Mouse (Mus musculus): ENCODE measurements around the gene Fndc11.

Gene Fndc11

DNA sequence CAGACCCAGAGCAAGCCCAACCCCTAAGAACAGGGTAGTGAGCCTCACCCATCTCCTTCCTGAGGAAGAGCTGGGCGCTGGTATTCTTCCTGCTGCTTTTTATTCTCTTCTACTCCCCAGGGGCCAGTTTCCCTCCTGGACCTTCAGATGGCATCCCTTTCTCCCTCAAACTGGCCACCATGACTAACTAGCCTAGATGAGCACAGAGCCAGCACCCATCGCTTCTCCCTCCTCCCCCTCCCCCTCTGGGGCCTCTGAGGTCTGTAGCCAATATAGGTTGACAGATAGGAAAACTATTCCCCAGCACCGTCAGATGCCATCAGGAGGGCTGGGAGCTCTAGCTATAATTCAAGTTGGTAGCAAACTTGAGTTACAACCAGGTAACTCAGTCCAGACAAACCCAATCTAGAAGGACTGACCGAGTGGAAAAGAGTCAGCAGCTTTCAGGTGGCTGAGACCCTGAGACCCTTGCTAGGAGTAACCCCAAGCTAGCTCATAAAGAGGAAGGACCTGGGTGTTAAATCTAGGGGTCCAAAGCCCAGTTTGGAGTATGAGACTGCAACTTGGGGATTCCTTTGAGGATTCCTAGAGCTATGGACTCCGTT lies 830 bp upstream of the Fndc11 start:
- DNase-seq (ENCODE audit: extremely low read depth, low read depth) = no peak

GRCm38 (mm10) chr2:181220361-181220760 lies 548 bp downstream of the Fndc11 start:
- no peak for DNase-seq (ENCODE audit: extremely low read depth, low read depth)

DNA sequence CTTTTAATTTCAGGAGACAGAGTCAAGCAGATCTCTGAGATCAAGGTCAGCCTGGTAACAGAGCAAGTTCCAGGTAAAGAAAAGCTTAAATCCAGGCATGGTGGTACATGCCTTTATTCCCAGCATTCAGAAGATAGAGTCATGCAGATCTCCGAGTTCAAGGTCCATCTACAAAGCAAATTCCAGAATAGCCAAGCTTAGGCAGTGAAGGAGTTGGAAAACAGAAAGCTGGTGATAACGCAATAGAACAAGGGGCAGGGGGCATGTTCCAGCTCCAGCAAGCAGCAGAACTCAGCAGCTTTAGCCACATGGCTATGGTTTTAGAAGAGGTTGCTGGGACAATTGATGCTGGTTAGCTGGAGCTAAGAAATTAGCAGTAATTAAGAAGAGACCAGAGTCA lies 5.2 kb downstream of the Fndc11 start:
- no peak for DNase-seq (ENCODE audit: extremely low read depth, low read depth)

DNA sequence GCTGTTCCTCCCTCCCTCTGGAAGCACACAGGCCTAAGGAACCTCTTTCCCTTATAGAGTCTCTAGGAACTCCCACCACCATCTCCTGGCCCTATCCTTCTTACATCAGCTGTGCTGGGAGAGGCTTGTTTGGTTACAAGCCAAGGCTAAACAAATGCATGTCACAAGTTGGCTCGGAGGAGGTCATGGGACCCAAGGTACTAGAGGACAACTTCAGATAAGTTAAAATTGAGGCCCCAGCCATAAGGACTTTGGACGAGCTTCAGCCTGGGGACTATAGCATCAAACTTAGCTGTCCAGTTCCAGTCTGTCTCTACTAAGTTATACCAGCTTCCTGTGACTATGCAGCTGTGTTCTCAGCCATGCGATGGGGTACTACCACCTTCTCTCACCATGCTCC lies 7.3 kb downstream of the Fndc11 start:
- DNase-seq (ENCODE audit: extremely low read depth, low read depth) = no peak

- DNase-seq (ENCODE audit: extremely low read depth, low read depth) = no peak
These were observed 8.5 kb downstream of the Fndc11 start for GRCm38 (mm10) chr2:181228335-181228734.

DNA sequence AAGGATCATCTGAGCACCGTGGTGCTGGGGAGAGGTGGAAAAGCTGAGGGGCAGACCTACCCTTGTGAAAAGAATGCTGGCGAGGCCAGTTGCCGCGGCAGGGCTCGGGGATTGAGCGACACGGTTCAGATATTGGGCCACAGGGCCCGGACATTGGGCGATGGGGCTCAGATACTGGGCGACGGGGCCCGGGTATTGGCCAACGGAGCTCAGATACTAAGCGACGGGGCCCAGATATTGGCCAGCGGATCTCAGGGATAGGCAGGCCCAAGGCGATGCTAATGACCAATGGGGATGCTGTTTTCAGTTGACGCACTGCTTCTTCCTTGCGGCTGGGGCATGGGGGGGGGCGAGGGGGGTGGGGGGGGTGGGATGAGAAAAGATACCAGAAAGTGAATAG lies 11.4 kb downstream of the Fndc11 start:
- DNase-seq (ENCODE audit: extremely low read depth, low read depth) = no peak

DNA sequence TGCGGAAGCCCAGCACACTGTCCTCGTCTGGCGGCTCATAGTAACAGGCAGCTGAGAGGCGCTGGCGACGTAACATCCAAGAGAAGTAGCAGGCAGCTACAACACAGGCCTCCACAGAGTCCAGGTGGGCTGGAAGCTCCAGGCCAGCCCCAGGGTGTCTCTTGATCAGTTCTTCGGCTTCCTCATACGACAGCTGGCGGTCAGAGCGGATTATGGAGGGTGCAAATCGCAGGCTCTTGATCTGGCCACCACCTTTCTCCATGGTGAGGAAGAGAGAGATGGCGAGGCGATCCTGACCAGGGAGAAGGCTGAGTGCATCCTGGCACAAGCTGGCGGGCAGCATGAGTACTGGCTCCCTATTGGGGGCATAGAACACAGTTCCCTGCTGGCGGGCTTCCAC lies 13.6 kb downstream of the Fndc11 start:
- no peak for DNase-seq (ENCODE audit: extremely low read depth, low read depth)

GRCm38 (mm10) chr2:181234680-181235079 lies 14.9 kb downstream of the Fndc11 start:
- no peak for DNase-seq (ENCODE audit: extremely low read depth, low read depth)

GRCm38 (mm10) chr2:181235681-181236566 lies 16.1 kb downstream of the Fndc11 start:
- DNase-seq (ENCODE audit: extremely low read depth, low read depth) = no peak

DNA sequence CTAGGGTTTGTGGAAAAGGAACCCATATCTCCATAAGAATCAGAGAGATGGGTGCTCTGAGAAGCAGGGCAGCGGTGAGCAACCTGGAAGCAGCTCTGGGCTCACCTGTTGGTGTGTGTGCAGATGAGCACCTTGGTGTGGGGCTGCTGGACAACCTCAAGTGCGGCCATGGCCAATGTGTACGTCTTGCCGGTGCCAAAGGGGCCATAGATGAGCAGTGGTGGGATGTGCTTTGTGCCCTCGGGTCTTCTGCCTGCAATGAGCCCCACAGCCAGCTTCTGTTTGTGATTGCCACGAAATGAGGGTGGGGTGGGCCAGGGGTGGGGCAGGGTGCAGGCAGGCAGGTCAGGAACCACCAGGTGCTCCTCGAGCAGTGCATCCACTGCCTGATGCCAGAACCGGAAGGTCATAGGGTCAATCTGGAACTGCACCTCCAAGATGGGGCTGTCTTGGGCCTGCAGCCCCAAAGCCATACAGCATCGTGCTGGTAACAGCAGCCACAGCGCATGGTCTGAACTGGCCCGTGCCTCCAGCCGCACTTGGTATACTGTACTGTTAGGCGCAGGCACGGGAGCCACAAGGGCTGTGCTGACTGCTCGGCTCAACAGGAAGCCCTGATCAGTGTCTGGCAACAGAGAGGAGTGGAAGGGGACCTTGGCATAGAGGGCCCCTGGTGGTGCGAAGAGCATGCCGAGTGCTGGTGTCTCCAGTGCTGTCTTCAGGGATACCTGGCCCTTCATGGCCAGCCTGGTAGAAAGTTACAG lies 17.6 kb downstream of the Fndc11 start:
- DNase-seq (ENCODE audit: extremely low read depth, low read depth) = no peak

DNA sequence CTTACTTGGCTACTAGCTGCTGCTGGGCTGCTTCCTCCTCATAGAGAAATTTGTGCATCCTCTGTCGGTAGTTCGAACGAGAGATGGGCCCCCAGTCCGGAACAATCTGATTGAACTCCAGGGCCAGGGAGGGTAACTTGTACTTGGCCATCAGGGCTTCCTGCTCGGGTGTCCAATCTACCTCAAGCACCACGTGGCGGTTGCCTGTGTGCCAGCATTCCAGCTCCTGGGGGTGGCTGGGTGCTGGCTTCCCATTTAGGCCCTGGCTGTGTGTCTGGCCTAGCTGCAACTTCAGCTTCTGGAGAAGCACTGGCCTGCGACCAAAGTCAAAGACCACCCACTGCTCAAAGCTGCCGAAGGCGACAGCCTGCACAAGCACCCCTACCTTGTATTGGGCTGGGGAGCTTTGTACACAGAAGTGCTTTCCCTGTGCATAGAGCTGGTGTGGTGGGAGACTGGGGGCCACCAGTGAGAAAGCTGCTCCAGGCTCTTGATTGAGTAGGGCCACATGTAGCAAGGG lies 18.3 kb downstream of the Fndc11 start:
- DNase-seq (ENCODE audit: extremely low read depth, low read depth) = no peak

- DNase-seq (ENCODE audit: extremely low read depth, low read depth) = no peak
These were observed 19.0 kb downstream of the Fndc11 start for GRCm38 (mm10) chr2:181238861-181239260.

DNA sequence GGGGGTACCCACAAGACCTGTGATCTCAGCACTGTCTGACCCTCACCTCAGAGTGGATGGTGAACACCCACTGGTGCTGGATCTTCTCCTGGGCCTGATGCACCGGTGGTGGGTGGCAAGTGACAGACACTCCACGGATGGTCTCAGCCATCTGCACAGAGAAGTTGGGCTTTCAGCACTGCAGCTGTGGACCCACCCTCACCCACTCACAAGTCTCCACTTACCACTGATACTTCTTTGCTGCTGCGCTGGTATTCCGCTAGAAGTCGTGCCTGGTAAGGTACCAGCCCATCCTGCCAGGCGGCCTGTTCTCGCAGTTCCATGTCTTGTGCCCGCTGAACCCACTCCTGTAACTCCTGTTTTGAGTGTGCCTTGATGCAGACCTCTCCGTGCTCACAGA lies 19.4 kb downstream of the Fndc11 start:
- no peak for DNase-seq (ENCODE audit: extremely low read depth, low read depth)

- no peak for DNase-seq (ENCODE audit: extremely low read depth, low read depth)
These were observed 21.1 kb downstream of the Fndc11 start for GRCm38 (mm10) chr2:181240806-181241440.

DNA sequence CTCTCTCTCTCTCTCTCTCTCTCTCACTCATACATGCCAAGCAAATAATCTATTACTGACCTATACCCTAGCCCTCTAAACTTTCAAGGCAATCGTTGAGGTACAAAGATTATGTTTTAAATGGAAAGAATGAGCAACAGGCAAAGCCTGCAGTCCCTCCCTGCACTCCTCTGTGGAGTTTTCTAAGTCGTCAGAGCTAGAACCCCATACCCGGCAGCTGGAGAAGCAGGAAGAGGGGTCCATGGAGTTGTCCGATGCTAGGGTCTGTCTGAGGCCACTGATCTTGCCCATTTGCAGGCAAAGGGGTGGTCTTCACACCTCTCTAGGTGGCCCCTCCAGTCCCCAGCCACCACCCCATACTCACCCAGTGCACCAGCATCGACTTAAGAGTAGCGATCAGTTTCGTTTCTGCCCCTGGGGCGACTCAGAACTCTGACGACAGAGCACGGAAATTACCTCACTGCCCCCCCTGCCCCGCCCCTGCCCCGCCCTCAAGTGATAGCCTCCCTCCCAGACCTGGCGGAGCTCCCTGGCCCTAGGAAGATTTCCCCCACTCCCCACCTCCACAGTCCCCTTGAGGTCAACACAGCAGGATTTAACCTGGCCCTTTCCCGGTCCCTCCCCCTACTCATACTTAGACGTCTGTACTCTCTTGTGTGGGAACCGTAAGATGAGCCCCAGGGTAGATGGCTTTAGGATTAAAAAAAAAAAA lies 21.9 kb downstream of the Fndc11 start, which contains the start of gene Helz2:
TSS of gene Helz2 (minus strand) at position 426 of the 712 bp plus-strand sequence.
- peak; percentile 45 for DNase-seq (ENCODE audit: extremely low read depth, low read depth)

- DNase-seq (ENCODE audit: extremely low read depth, low read depth) = no peak
These were observed 22.5 kb downstream of the Fndc11 start for GRCm38 (mm10) chr2:181242314-181242665.

DNA sequence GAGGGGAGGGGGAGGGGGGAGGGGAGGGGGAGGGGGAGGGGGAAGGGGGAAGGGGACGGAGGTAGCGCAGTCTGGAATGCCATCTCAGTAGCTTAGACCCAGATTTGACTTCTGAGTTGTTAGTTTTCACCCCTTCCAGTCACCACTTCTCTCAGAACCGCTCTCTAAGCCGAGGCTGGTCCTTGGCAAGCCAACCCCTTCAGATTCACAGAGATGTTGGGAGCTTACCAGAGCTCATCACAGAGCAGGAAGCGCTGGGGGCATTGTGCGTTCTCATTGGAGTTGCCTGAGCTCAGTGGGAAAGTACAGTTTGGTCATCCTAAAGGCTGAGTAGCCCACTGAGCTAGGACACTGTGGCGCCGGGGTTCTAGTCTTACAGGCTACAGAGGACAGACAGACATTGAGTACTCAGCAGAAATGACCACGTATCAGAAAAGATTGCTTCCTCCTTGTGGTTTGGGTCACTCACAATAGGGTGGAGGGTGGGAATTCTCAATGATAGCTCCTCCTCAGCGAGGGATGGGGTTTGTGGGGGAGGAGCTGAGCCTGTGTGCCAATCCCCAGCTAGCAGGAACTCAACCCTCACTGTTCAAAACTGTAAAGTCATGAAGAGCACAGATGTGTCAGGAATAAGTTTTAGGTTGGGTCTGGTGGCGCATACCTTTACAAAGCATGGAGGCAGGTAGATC lies 24.0 kb downstream of the Fndc11 start:
- DNase-seq (ENCODE audit: extremely low read depth, low read depth) = peak; percentile 81

DNA sequence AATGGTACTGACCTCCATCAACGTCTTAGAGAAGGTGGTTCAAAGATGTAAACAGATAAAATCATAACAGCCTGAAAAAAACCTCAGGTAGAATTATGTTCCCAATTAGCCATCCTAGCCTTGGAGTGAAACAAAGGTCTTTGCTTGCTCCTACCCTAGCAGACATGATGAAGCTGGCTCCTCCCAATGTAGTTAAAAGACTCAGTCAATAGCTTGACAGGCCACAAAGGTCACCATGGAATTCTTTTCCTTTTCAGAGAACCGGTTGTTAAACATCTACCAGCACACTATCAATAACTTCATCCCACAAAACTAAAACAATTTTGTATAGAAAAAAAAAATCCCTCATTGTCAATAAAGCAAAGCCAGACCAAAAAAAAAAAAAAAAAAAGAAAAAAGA lies 25.2 kb downstream of the Fndc11 start:
- DNase-seq (ENCODE audit: extremely low read depth, low read depth) = no peak

GRCm38 (mm10) chr2:181249217-181249616 lies 29.4 kb downstream of the Fndc11 start:
- no peak for DNase-seq (ENCODE audit: extremely low read depth, low read depth)

DNA sequence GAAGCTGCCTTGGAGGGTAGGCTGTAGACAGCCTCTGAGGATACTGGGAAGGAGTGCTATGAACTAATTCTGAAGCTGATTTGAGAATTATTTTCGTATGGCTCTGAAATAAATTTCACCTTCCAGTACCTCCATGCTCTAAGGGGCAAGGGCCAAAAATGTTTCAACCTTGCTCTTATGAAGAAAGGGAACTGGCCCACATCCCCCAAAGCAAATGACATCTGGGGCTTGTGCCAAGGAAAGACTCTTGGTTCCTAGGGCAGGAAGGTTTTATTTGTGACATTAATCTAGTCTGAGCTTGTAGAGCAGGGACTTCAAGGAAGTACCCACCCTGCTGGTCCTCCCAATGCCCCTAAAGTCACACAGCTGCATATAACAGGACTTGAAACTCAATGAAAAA lies 32.0 kb downstream of the Fndc11 start:
- no peak for DNase-seq (ENCODE audit: extremely low read depth, low read depth)

Measured in MEL-GATA-1-ER (cell line).